Mouse (Mus musculus): Measurements from ENCODE around the gene Mef2a.

The Mef2a gene

DNA sequence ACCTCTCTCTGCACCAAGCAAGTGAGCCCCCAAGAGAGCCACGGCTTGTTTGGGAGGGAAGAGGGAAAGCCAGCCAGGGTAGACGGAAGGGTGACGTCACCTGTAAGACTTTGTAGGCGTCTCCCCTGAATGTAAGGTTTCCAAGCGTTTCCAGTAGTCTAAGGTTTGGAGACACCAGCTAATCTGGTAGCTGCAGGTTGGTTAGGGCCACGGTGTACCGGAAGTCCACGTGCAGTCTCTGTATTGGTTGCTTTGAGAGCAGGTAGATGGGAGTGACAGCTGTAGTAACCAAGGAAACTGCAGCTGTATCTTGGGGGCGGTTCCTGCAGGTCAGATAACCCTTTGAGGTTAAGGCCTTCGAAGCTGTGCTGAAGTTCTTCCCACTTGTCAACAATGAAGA, 166.2 kb downstream of the Mef2a start:
- DNase-seq, result no peak

DNA sequence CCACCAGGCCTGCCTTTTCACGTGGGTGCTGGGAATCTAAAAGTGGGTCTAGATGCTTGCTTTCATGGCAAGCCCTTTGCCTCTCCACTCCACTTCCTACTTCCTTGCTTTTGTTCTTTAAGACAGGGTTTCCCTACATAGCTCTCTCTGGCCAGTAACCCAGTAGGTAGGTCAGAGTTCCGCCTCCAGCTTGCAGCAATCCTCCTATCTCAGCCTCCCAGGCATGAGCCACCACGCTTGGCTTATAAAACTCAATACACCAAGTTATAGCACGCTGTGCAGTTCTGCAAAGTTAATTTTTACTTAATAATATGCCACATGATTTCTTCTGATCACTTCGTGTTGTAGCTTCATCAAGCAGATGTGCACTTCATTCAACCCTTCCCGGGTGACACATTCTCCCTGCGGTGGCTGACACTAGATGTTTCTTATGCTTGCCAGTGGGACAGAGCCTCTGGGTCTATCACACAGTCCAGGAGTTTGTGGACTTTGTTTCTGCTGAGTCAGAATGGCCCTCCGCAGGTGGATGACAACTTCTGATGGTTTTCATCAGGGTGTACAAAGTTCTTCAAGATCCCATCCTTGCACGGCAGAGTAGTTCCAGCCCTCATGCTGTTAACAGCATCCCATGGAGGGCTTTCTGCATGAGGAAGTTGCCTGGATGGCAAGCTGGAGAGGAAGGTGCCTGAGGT, 166.8 kb downstream of the Mef2a start:
- DNase-seq, result peak; percentile 45 to 66

DNA sequence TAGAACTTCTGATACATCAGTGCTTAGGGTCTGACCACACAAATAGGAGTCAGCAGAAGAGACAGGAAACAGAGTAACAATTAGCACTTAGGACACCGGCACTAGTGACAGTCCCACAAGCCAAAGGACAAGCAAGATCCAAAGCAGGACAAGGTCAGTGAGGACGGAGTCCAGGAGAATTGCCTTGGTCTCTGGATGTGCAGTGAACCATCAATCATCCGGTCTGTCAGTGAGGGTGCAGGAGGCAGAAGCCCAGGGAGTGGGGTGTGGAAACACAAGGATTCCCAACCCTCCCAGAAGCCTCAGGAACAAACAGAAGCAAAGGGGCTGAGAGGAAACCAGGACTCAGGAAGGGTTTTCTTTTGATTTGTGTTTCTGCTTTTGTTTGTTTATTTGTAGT, 169.0 kb downstream of the Mef2a start:
- no peak for DNase-seq

DNA sequence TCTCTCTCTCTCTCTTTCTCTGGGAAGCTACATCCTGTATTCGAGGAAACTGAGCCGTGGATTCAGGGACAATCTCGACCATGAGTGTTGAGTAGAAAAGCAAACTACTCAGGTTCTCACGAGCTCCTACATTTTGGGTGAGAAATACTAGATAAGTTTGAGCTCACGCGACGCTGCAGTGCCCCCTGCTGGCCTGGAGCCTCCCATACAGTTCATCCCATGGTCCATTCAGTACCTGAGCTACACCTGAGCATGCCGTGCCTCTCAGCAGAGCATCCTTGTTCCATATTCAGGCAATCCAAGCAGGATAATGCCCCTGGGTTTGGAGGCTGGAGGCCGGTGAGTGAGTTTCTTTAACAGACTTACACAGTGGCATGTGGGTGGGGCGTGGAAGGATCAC, 173.2 kb downstream of the Mef2a start:
- peak; percentile 44 to 72 for DNase-seq

DNA sequence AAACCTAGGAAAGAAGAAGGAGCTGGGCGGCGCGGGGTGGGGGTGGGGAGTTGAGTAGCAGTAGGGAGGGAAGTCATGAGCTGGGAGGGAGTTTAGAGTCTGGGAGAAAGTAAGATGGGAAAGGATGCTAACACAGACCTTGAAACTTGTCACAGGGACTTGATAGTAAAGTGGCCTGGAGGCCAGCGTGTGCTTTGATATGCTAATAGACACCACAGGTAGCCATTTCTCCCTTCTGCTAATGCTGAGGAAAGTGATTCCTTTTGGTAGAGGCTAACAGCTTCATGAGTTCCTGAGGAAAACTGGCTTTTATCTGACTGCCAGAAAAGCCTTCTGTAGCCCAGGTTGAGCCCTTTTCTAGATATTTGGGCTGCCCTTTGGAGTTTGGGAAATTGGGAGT, 188.9 kb downstream of the Mef2a start:
- DNase-seq, result no peak
